Mouse (Mus musculus): ENCODE measurements at regions not wholly inside any gene's neighbourhood (a gene's known extent, or its start where the extent isn't known, plus 50 kb on each side); places are given as distances from the start of the nearest gene placed in this dataset.

GRCm38 (mm10) chr3:61478861-61479584, 113.3 kb upstream of the B430305J03Rik start:
- TF ChIP-seq CTCF (IDR thresholded peaks at IDR 0.05): no peak
- no peak for TF ChIP-seq POLR2A (IDR thresholded peaks at IDR 0.05; ENCODE audit: insufficient read depth, low read depth, low read length)
